Mouse (Mus musculus): ENCODE data around the gene Lpin3. TPM values are rescaled to one million over a fixed set of nuclear protein-coding genes. Genes with fewer than 3 reads are reported as not detected.

Lpin3 gene
- polyA plus RNA-seq, 1 experiment from 2014 or later, result 4.5 TPM

GRCm38 (mm10) chr2:160881462-160882101, 1.1 kb downstream of the Lpin3 start:
- H3K27ac ChIP-seq (ENCODE audit: low read depth), result no peak overlapping the region
- no peaks in the 10 kb centered on the region for H3K9me3 ChIP-seq (ENCODE audit: control insufficient read depth, low read length)
- no peaks in the 10 kb centered on the region for H3K36me3 ChIP-seq (ENCODE audit: control insufficient read depth, insufficient read depth, low read length)
- ATAC-seq (replicated peaks; ENCODE audit: low FRiP score, low TSS enrichment, low read depth) (no peak), DNase-seq (ENCODE audit: low spot score) (no peak)
- H3K4me2 ChIP-seq (ENCODE audit: low read length), result no peak overlapping the region
- no peaks in the 10 kb centered on the region for H3K27me3 ChIP-seq (replicated peaks; ENCODE audit: control insufficient read depth, insufficient read depth, low read length)
- H3K4me1 ChIP-seq (replicated peaks; ENCODE audit: control insufficient read depth, insufficient read depth, low read length), result no peaks in the 10 kb centered on the region
- no peak overlapping the region for H3K4me3 ChIP-seq (ENCODE audit: low read depth, low read length)
- 46% methylated on average over 6 of the region's 6 CpGs for WGBS
- H3K9ac ChIP-seq (ENCODE audit: low read length), result no peak overlapping the region

- no peak overlapping the region for H3K9ac ChIP-seq (ENCODE audit: low read length)
- no peaks in the 10 kb centered on the region for H3K4me1 ChIP-seq (replicated peaks; ENCODE audit: control insufficient read depth, insufficient read depth, low read length)
- no peaks in the 10 kb centered on the region for H3K9me3 ChIP-seq (ENCODE audit: control insufficient read depth, low read length)
- 72% methylated on average over 5 of the region's 5 CpGs for WGBS
- no peaks in the 10 kb centered on the region for H3K27me3 ChIP-seq (replicated peaks; ENCODE audit: control insufficient read depth, insufficient read depth, low read length)
- no peaks in the 10 kb centered on the region for H3K36me3 ChIP-seq (ENCODE audit: control insufficient read depth, insufficient read depth, low read length)
- no peak overlapping the region for H3K4me3 ChIP-seq (ENCODE audit: low read depth, low read length)
- H3K4me2 ChIP-seq (ENCODE audit: low read length), result no peak overlapping the region
- H3K27ac ChIP-seq (ENCODE audit: low read depth), result no peak overlapping the region
- DNase-seq (ENCODE audit: low spot score) (no peak), ATAC-seq (replicated peaks; ENCODE audit: low FRiP score, low TSS enrichment, low read depth) (no peak)
Observed at GRCm38 (mm10) chr2:160882436-160882835, 2.0 kb downstream of the Lpin3 start.

- Histone ChIP-seq H3K9ac (ENCODE audit: low read length) (no peak overlapping the region), H3K27me3 (replicated peaks; ENCODE audit: control insufficient read depth, insufficient read depth, low read length) (no peaks in the 10 kb centered on the region), H3K4me2 (ENCODE audit: low read length) (no peak overlapping the region), H3K36me3 (ENCODE audit: control insufficient read depth, insufficient read depth, low read length) (no peaks in the 10 kb centered on the region), H3K27ac (ENCODE audit: low read depth) (no peak overlapping the region), H3K4me1 (replicated peaks; ENCODE audit: control insufficient read depth, insufficient read depth, low read length) (no peaks in the 10 kb centered on the region), H3K9me3 (ENCODE audit: control insufficient read depth, low read length) (no peaks in the 10 kb centered on the region), H3K4me3 (ENCODE audit: low read depth, low read length) (no peak overlapping the region)
- ATAC-seq (replicated peaks; ENCODE audit: low FRiP score, low TSS enrichment, low read depth) (no peak), DNase-seq (ENCODE audit: low spot score) (no peak)
- WGBS, result 57% methylated on average over 4 of the region's 4 CpGs
Observed at GRCm38 (mm10) chr2:160883912-160884311, 3.4 kb downstream of the Lpin3 start.

DNA sequence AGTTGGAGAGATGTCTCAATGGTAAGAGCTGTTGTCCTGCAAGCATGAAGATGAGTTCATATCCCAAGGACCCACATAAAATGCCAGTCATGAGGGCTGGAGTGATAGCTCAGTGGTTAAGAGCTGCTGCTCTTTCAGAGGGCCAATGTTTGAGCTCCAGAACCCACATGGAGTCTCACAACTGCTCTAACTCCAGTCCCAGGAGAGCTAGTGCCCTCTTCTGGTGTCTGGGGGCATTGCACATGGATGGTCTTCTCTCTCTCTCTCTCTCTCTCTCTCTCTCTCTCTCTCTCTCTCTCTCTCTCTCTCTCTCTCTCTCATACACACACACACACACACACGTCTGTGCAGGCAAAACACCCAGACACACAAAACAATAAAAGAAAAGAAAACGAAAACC, 4.4 kb downstream of the Lpin3 start:
- no peak for ATAC-seq (replicated peaks; ENCODE audit: low FRiP score, low TSS enrichment, low read depth)
- 15% methylated on average over 2 of the region's 2 CpGs for WGBS
- Histone ChIP-seq H3K4me2 (ENCODE audit: low read length) (no peak overlapping the region), H3K9me3 (ENCODE audit: control insufficient read depth, low read length) (no peaks in the 10 kb centered on the region), H3K4me1 (replicated peaks; ENCODE audit: control insufficient read depth, insufficient read depth, low read length) (no peaks in the 10 kb centered on the region), H3K36me3 (ENCODE audit: control insufficient read depth, insufficient read depth, low read length) (no peaks in the 10 kb centered on the region), H3K27me3 (replicated peaks; ENCODE audit: control insufficient read depth, insufficient read depth, low read length) (no peaks in the 10 kb centered on the region), H3K9ac (ENCODE audit: low read length) (no peak overlapping the region), H3K27ac (ENCODE audit: low read depth) (no peak overlapping the region), H3K4me3 (ENCODE audit: low read depth, low read length) (no peak overlapping the region)
- peak; percentile 81 for DNase-seq (ENCODE audit: low spot score)

- no peak for DNase-seq (ENCODE audit: low spot score)
- no peak overlapping the region for H3K9ac ChIP-seq (ENCODE audit: low read length)
- H3K4me1 ChIP-seq (replicated peaks; ENCODE audit: control insufficient read depth, insufficient read depth, low read length), result no peaks in the 10 kb centered on the region
- WGBS, result 80% methylated on average over 3 of the region's 3 CpGs
- no peaks in the 10 kb centered on the region for H3K36me3 ChIP-seq (ENCODE audit: control insufficient read depth, insufficient read depth, low read length)
- no peak for ATAC-seq (replicated peaks; ENCODE audit: low FRiP score, low TSS enrichment, low read depth)
- no peak overlapping the region for H3K4me3 ChIP-seq (ENCODE audit: low read depth, low read length)
- no peaks in the 10 kb centered on the region for H3K9me3 ChIP-seq (ENCODE audit: control insufficient read depth, low read length)
- no peaks in the 10 kb centered on the region for H3K27me3 ChIP-seq (replicated peaks; ENCODE audit: control insufficient read depth, insufficient read depth, low read length)
- no peak overlapping the region for H3K27ac ChIP-seq (ENCODE audit: low read depth)
- no peak overlapping the region for H3K4me2 ChIP-seq (ENCODE audit: low read length)
Observed at GRCm38 (mm10) chr2:160886221-160886620, 5.8 kb downstream of the Lpin3 start.

GRCm38 (mm10) chr2:160887284-160887683, 6.8 kb downstream of the Lpin3 start:
- Histone ChIP-seq H3K27me3 (replicated peaks; ENCODE audit: control insufficient read depth, insufficient read depth, low read length) (no peaks in the 10 kb centered on the region), H3K4me3 (ENCODE audit: low read depth, low read length) (peak overlapping the region; percentile 42), H3K9ac (ENCODE audit: low read length) (0 out of 2 replicates have a peak overlapping the region, but pooled peaks have one; percentile 37), H3K4me2 (ENCODE audit: low read length) (peak overlapping the region; percentile 67), H3K36me3 (ENCODE audit: control insufficient read depth, insufficient read depth, low read length) (no peaks in the 10 kb centered on the region), H3K27ac (ENCODE audit: low read depth) (no peak overlapping the region), H3K4me1 (replicated peaks; ENCODE audit: control insufficient read depth, insufficient read depth, low read length) (no peaks in the 10 kb centered on the region), H3K9me3 (ENCODE audit: control insufficient read depth, low read length) (no peaks in the 10 kb centered on the region)
- peak; percentile 93 for DNase-seq (ENCODE audit: low spot score)
- peak; percentile 81 for ATAC-seq (replicated peaks; ENCODE audit: low FRiP score, low TSS enrichment, low read depth)
- WGBS, result 2% methylated on average over 11 of the region's 11 CpGs

GRCm38 (mm10) chr2:160887859-160888258, 7.4 kb downstream of the Lpin3 start:
- Histone ChIP-seq H3K9me3 (ENCODE audit: control insufficient read depth, low read length) (no peaks in the 10 kb centered on the region), H3K4me2 (ENCODE audit: low read length) (peak overlapping the region; percentile 67), H3K4me1 (replicated peaks; ENCODE audit: control insufficient read depth, insufficient read depth, low read length) (no peaks in the 10 kb centered on the region), H3K4me3 (ENCODE audit: low read depth, low read length) (peak overlapping the region; percentile 42), H3K27me3 (replicated peaks; ENCODE audit: control insufficient read depth, insufficient read depth, low read length) (no peaks in the 10 kb centered on the region), H3K36me3 (ENCODE audit: control insufficient read depth, insufficient read depth, low read length) (no peaks in the 10 kb centered on the region), H3K9ac (ENCODE audit: low read length) (peak overlapping the region; percentile 37), H3K27ac (ENCODE audit: low read depth) (no peak overlapping the region)
- peak; percentile 79 for DNase-seq (ENCODE audit: low spot score)
- peak; percentile 94 for ATAC-seq (replicated peaks; ENCODE audit: low FRiP score, low TSS enrichment, low read depth)
- 1% methylated on average over 26 of the region's 26 CpGs for WGBS

- WGBS, result 75% methylated on average over 5 of the region's 5 CpGs
- H3K27ac ChIP-seq (ENCODE audit: low read depth), result no peak overlapping the region
Observed at GRCm38 (mm10) chr2:160891045-160891444, 10.6 kb downstream of the Lpin3 start.

DNA sequence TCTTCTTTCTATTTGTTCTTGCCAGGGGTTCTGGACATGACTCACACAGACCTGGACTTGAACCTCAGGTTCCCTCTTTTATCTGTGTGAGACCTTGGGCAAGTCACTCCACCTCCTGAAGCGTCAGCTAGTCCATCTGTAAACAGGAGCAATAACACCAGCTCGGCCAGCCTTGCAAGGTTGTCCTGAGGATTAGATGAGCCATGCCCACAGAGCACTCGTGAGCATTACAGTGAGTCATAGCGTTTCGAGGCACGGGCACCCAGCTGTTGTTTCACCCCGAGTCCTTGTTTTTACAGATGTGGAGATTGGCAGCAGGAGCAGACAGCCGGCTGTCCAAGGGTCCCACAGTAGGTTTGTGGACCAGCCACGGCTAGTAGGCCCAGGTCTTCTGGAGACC, 11.2 kb downstream of the Lpin3 start:
- Histone ChIP-seq H3K36me3 (ENCODE audit: control insufficient read depth, insufficient read depth, low read length) (no peaks in the 10 kb centered on the region), H3K9ac (ENCODE audit: low read length) (no peak overlapping the region), H3K4me1 (replicated peaks; ENCODE audit: control insufficient read depth, insufficient read depth, low read length) (no peaks in the 10 kb centered on the region), H3K27me3 (replicated peaks; ENCODE audit: control insufficient read depth, insufficient read depth, low read length) (no peaks in the 10 kb centered on the region), H3K9me3 (ENCODE audit: control insufficient read depth, low read length) (no peaks in the 10 kb centered on the region), H3K4me2 (ENCODE audit: low read length) (no peak overlapping the region), H3K4me3 (ENCODE audit: low read depth, low read length) (no peak overlapping the region), H3K27ac (ENCODE audit: low read depth) (no peak overlapping the region)
- ATAC-seq (replicated peaks; ENCODE audit: low FRiP score, low TSS enrichment, low read depth), result no peak
- 84% methylated on average over 9 of the region's 9 CpGs for WGBS
- no peak for DNase-seq (ENCODE audit: low spot score)

More at GRCm38 (mm10) chr2:160891045-160891444, 10.6 kb downstream of the Lpin3 start:
- Histone ChIP-seq H3K27me3 (replicated peaks; ENCODE audit: control insufficient read depth, insufficient read depth, low read length) (no peaks in the 10 kb centered on the region), H3K9ac (ENCODE audit: low read length) (no peak overlapping the region), H3K4me1 (replicated peaks; ENCODE audit: control insufficient read depth, insufficient read depth, low read length) (no peaks in the 10 kb centered on the region), H3K4me3 (ENCODE audit: low read depth, low read length) (no peak overlapping the region), H3K9me3 (ENCODE audit: control insufficient read depth, low read length) (no peaks in the 10 kb centered on the region), H3K4me2 (ENCODE audit: low read length) (no peak overlapping the region), H3K36me3 (ENCODE audit: control insufficient read depth, insufficient read depth, low read length) (no peaks in the 10 kb centered on the region)
- DNase-seq (ENCODE audit: low spot score), result no peak
- ATAC-seq (replicated peaks; ENCODE audit: low FRiP score, low TSS enrichment, low read depth), result no peak
